Mouse (Mus musculus) erythroid progenitor cell, adult 5-6 weeks (primary cell): Measurements from ENCODE around the gene Nit1. TPM values are rescaled to one million over a fixed set of nuclear protein-coding genes. Genes with fewer than 3 reads are reported as not detected.
"Not testable (repeated sequence)": the region's sequence is repeated elsewhere in the genome, so short reads cannot be mapped to it uniquely, and the experiment has no call there.

Source experiments
- ATAC-seq: replicated peaks from 2 replicates; pipeline ENCODE4 v1.8.0; 2016; ENCODE audit warnings: moderate number of reproducible peaks, mild to moderate bottlenecking, moderate TSS enrichment, inconsistent platforms; ENCODE audit not compliant: poor library complexity, low FRiP score, severe bottlenecking
- total RNA-seq, 2 experiments: library from RNA; stranded (forward) in 1 of 2; stranded (reverse) in 1 of 2; fragments of 150-400 nt in 1 of 2; fragments of 186-747, 209-891 nt in 1 of 2; gene quantifications; 2 replicates each; pipeline versions ENCODE4 v1.2.3 to v1.2.4; 2015 to 2017; ENCODE audit warnings: low replicate concordance in 2 of 2

Gene Nit1
- total RNA-seq, 2 experiments from 2014 or later: 6.7 to 11.6 TPM

GRCm38 (mm10) chr1:171356814-171357213 lies 11.4 kb upstream of the Nit1 start:
- ATAC-seq: no peak

- no peak for ATAC-seq
These were observed 10.4 kb upstream of the Nit1 start for GRCm38 (mm10) chr1:171355812-171356340.

- no peak for ATAC-seq
These were observed 3.8 kb upstream of the Nit1 start for GRCm38 (mm10) chr1:171349210-171349609.

GRCm38 (mm10) chr1:171348665-171349064 lies 3.2 kb upstream of the Nit1 start:
- no peak for ATAC-seq

GRCm38 (mm10) chr1:171346095-171346450 lies 627 bp upstream of the Nit1 start:
- peak; percentile 28; the same call in 1 of the 2 replicates for ATAC-seq

- ATAC-seq: no peak
These were observed 731 bp downstream of the Nit1 start for GRCm38 (mm10) chr1:171344715-171345114.

GRCm38 (mm10) chr1:171343922-171344677 lies 1.3 kb downstream of the Nit1 start:
- no peak for ATAC-seq

GRCm38 (mm10) chr1:171342262-171343207 lies 2.9 kb downstream of the Nit1 start:
- no peak for ATAC-seq

GRCm38 (mm10) chr1:171330216-171330560 lies 15.3 kb downstream of the Nit1 start:
- no peak for ATAC-seq

GRCm38 (mm10) chr1:171329433-171330215 lies 15.8 kb downstream of the Nit1 start:
- ATAC-seq: peak; percentile 59

GRCm38 (mm10) chr1:171328839-171329432 lies 16.5 kb downstream of the Nit1 start, which contains the start of gene Dedd:
Gene Dedd, plus strand, starts transcription at chr1:171329145.
- peak; percentile 88 for ATAC-seq

- ATAC-seq: peak; percentile 4
These were observed 17.2 kb downstream of the Nit1 start for GRCm38 (mm10) chr1:171328244-171328643.

GRCm38 (mm10) chr1:171326588-171326987 lies 18.9 kb downstream of the Nit1 start:
- ATAC-seq: not testable (repeated sequence)

- ATAC-seq: no peak
These were observed 19.9 kb downstream of the Nit1 start for GRCm38 (mm10) chr1:171325571-171325970.

- ATAC-seq: peak; percentile 47; the same call in 1 of the 2 replicates
These were observed 23.4 kb downstream of the Nit1 start for GRCm38 (mm10) chr1:171322012-171322411.

GRCm38 (mm10) chr1:171321415-171321814 lies 24.0 kb downstream of the Nit1 start:
- peak; percentile 74 for ATAC-seq

GRCm38 (mm10) chr1:171320151-171320550 lies 25.3 kb downstream of the Nit1 start:
- no peak for ATAC-seq

GRCm38 (mm10) chr1:171319748-171320147 lies 25.7 kb downstream of the Nit1 start:
- ATAC-seq: no peak

- ATAC-seq: no peak
These were observed 36.1 kb downstream of the Nit1 start for GRCm38 (mm10) chr1:171309321-171309720.
